Mouse (Mus musculus): ENCODE data around the gene Olfr653. TPM values are rescaled to one million over a fixed set of nuclear protein-coding genes. Genes with fewer than 3 reads are reported as not detected.

The Olfr653 gene
- polyA plus RNA-seq, 1 experiment from 2014 or later = not detected

Other genes with a start within 250 kb of the Olfr653 start
- gene Trim34b, start 247.8 kb upstream of the Olfr653 start, polyA plus RNA-seq (2015; fragmentation: Nextera tagmentation; extraction: Ambion mirVana) = not detected in 2 replicates
- 1.2 and 1.4 TPM in 2 replicates for gene Trim12c, start 224.0 kb upstream of the Olfr653 start, polyA plus RNA-seq (2015; fragmentation: Nextera tagmentation; extraction: Ambion mirVana)
- not detected in 2 replicates for gene Trim30b, start 207.4 kb upstream of the Olfr653 start, polyA plus RNA-seq (2015; fragmentation: Nextera tagmentation; extraction: Ambion mirVana)
- 0.25 TPM in 1 of 2 replicates, not detected in the other for gene Trim30c, start 176.5 kb upstream of the Olfr653 start, polyA plus RNA-seq (2015; fragmentation: Nextera tagmentation; extraction: Ambion mirVana)
- gene Trim30a, start 112.1 kb upstream of the Olfr653 start, polyA plus RNA-seq (2015; fragmentation: Nextera tagmentation; extraction: Ambion mirVana) = 0.92 and 0.93 TPM in 2 replicates
- 0.08 and 0.28 TPM in 2 replicates for gene Trim30d, start 69.5 kb upstream of the Olfr653 start, polyA plus RNA-seq (2015; fragmentation: Nextera tagmentation; extraction: Ambion mirVana)
- gene Olfr651, start 27.2 kb upstream of the Olfr653 start, polyA plus RNA-seq (2015; fragmentation: Nextera tagmentation; extraction: Ambion mirVana) = not detected in 2 replicates
- gene Olfr652, start 16.4 kb upstream of the Olfr653 start, polyA plus RNA-seq (2015; fragmentation: Nextera tagmentation; extraction: Ambion mirVana) = not detected in 2 replicates
- not detected in 2 replicates for gene Olfr654, start 9.7 kb downstream of the Olfr653 start, polyA plus RNA-seq (2015; fragmentation: Nextera tagmentation; extraction: Ambion mirVana)
- not detected in 2 replicates for gene Olfr655, start 24.5 kb downstream of the Olfr653 start, polyA plus RNA-seq (2015; fragmentation: Nextera tagmentation; extraction: Ambion mirVana)
- gene Olfr656, start 36.6 kb downstream of the Olfr653 start, polyA plus RNA-seq (2015; fragmentation: Nextera tagmentation; extraction: Ambion mirVana) = not detected in 2 replicates
- not detected in 2 replicates for gene Olfr657, start 47.5 kb downstream of the Olfr653 start, polyA plus RNA-seq (2015; fragmentation: Nextera tagmentation; extraction: Ambion mirVana)
- gene Olfr658, start 70.0 kb downstream of the Olfr653 start, polyA plus RNA-seq (2015; fragmentation: Nextera tagmentation; extraction: Ambion mirVana) = 0.12 TPM in 1 of 2 replicates, not detected in the other
- not detected in 2 replicates for gene Olfr659, start 89.4 kb downstream of the Olfr653 start, polyA plus RNA-seq (2015; fragmentation: Nextera tagmentation; extraction: Ambion mirVana)
- gene Olfr661, start 109.2 kb downstream of the Olfr653 start, polyA plus RNA-seq (2015; fragmentation: Nextera tagmentation; extraction: Ambion mirVana) = not detected in 2 replicates
- not detected in 2 replicates for gene Usp17le, start 200.2 kb downstream of the Olfr653 start, polyA plus RNA-seq (2015; fragmentation: Nextera tagmentation; extraction: Ambion mirVana)

Measured in neural tube, embryonic 13.5 days (tissue).